Mouse (Mus musculus) inflammation-experienced regulatory T-cells, adult 6 months (primary cell): ENCODE data around the gene Atp5mpl. TPM values are rescaled to one million over a fixed set of nuclear protein-coding genes. Genes with fewer than 3 reads are reported as not detected.

ENCODE experiments used
- polyA plus RNA-seq, 3 experiments: library from polyadenylated mRNA; unstranded; fragments of 100-300 nt; shearing (Covaris generic); gene quantifications; one replicate each; pipeline ENCODE4 v1.2.1; 2017

Gene Atp5mpl
- polyA plus RNA-seq, 3 experiments from 2014 or later, result 235 to 309 (median 282) TPM

Other genes starting within 250 kb of the Atp5mpl start
- 10 to 100 TPM; 17.9 to 19.7 (median 18.3) TPM for gene Klc1, start 208.1 kb downstream of the Atp5mpl start, polyA plus RNA-seq
- 1 to 10 TPM; 2.8 to 5.2 (median 4.1) TPM for gene Xrcc3, start 153.1 kb downstream of the Atp5mpl start, polyA plus RNA-seq
- gene Zfyve21, start 152.8 kb downstream of the Atp5mpl start, polyA plus RNA-seq, result 1 to 10 TPM; 3.5 to 6.8 (median 4.5) TPM
- 10 to 100 TPM in 1 of 3 experiments, 1 to 10 TPM in 2; 4.1 to 12.6 (median 8.6) TPM for gene Ppp1r13b, start 58.9 kb downstream of the Atp5mpl start, polyA plus RNA-seq
- under 1 TPM in 1 of 3 experiments, not detected in 2; 0.10 TPM for gene Tdrd9, start 4.6 kb upstream of the Atp5mpl start, polyA plus RNA-seq
- not detected for gene Rd3l, start 14.3 kb upstream of the Atp5mpl start, polyA plus RNA-seq
- not detected for gene Aspg, start 139.7 kb upstream of the Atp5mpl start, polyA plus RNA-seq
- gene Kif26a, start 179.2 kb upstream of the Atp5mpl start, polyA plus RNA-seq, result not detected